Mouse (Mus musculus): ENCODE data around the gene Rnasek. TPM values are rescaled to one million over a fixed set of nuclear protein-coding genes. Genes with fewer than 3 reads are reported as not detected.
A peak's percentile ranks its signal among the peaks of the same experiment; 100 is the strongest.

Rnasek gene
- total RNA-seq, 2 experiments from 2014 or later, result 291 TPM

DNA sequence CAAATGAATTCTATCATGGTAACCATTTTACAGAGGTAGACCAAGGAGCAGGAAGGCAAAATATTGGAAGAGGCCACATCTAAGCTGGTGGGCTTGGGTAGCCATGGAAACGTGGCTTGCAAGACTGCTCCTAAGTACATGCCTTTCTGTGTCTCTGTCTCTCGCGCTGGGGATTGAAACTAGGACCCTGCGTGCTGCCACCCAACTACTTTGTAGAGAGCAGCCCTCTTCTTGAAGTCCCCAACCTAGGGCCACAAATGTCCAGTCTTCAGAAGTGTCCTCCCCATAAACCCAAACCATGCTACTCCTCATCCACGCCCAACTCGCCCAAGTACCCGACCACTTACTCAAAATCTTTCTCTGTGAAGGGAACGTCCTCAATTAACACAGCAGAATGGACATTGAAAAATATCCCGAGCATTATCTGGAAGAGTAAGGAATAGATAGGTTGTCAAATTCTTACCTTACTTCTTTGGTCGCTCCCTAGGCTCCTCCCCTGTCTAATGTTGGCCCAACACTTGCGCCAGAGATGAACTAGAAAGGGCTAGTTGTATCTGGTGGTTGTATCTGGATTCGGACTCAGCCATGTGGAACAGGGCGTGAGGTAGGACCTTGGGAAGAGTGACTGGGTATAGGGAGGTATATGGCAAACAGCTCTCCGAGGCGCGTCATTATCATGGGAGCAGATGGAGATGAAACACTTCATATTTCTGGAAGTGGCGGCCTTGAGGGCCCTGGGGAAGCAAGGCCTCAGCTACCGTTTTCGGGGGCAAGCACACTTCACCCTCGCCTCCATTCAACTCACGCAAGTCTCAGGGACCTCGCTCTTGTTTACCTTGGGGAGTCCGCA, 826 bp downstream of the Rnasek start:
- DNase-seq (ENCODE audit: low spot score in 2 of 2), result no peak
- intact Hi-C loops (cut with DNase I), result no loop called here

DNA sequence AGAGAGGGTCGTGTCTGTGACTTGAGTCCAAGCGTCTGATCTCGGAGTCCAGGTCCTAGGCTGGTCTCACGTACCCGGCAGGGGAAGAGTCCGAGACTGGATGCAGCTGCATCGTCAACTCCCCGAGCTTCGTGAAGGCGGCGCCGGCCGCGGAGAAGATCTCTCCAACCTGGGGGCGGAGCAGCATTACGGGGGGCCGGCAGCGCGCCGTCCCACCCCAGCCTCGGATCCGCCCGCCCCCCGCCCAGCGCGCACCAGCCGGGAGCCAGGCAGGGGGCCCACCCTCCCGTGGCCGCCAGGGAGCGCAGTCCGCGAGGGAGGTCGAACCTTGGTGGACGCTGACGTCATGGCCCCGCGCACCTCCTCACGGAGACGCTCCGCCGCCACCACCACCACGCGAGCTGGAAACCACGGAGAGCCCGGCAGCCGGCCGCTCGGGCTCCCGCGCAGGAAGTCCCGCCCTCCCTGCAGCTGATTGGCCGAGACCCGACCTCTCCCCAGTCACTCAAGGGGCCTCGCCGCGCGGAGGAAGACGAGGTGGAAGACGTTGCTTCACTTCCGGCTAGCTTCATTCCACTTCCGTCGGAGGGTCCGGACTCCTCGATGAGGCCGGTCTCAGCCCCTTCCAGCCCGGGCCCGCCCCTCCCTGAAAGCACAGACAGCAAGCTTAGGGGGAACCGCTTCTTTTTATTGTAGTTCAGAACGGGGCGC, 2.0 kb downstream of the Rnasek start, which contains the start of gene 0610010K14Rik:
TSS of gene 0610010K14Rik (minus strand) at position 458 of the 711 bp plus-strand sequence.
- intact Hi-C loops (cut with DNase I), result no loop called here
- DNase-seq (ENCODE audit: low spot score in 2 of 2), result peak; percentile 98

DNA sequence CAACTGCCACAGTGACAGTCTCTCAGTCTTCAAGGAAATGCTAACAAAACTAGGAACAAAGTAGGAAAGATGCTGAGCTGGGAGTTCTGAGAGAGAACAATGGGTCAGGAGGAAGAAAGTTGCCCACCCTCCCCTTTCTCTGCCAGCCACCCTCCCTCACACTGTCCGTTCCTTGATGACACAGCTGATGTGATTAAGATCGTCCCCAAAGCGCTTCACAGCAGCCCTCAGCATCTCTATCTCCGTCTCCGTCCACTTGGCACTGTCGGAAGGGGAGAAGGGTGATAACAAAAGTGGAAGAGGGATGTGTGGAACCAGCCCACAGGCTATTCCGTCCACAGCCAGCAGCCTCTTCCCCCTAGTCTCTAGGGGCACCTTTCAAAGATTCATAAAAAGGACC, 2.9 kb downstream of the Rnasek start:
- intact Hi-C loops (cut with DNase I), result no loop called here
- no peak for DNase-seq (ENCODE audit: low spot score in 2 of 2)

DNA sequence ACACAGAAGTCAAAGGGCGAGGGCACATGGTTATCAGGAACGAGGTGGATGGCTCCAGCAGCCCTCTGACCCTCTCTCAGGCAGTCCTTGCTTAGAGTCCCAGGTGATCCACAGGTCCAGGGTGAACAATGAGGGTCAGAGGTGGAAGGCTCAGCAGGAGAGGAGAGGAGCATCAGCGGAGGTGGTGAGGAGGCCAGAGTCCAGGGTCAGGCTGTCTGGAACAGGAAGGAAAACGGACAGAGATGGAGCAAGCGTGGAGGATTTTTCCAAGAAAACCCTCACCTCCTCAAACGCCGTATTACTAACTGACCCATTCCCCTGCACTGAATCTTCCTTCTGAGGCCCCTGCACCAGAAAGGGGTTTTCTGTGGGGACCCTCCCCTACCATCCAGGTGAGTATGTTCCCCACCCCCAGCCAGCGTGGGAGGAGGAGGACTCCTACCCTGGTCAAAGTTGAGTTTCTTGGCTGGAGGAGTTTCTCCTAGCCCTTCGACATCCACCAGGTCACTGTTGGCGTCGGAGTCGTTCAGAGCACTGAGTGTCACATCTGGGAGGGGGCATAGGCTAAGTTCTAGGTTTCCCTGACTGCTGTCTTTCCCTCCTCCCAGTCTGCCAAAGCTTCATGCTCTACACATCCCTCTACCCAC, 4.3 kb downstream of the Rnasek start:
- no peak for DNase-seq (ENCODE audit: low spot score in 2 of 2)
- intact Hi-C loops (cut with DNase I), result no loop called here

DNA sequence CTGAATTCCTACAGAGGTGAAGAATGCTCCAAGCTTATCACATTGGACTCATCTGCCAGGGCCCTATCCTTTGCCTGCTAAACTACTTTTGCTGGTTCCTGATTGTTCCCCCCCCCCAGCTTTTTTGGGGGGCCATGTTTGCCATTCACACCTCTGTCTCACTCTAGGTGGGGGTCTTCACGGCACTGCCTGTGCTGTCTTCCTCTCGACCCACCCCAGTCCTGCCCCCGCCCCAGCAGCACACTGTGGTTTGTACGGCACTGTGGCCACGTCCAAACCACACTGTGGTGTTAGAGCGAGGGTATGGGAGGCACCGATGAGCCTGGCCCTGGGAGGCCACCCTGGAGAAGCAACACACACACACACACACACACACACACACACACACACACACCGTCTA, 5.1 kb downstream of the Rnasek start:
- intact Hi-C loops (cut with DNase I), result no loop called here
- no peak for DNase-seq (ENCODE audit: low spot score in 2 of 2)

DNA sequence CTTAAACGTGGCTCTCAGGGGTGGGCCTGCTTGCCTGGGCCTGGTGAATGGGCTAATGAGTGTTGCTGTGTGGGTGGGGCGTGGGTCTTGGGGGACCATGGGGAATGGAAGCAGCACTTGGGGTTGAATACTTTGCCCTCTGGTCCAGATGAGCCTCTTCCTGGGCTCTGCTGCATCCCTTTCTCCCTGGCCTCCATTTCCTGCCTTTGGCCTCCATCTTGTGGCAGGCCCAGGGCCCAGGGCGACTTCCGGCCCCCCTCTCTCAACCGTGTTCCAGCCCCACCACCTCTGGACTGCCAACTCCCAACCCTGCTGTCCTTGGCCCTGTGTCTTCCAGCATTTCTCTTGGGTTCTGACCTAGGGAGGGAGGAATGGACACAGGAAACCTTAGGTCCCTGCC, 5.6 kb downstream of the Rnasek start:
- no peak for DNase-seq (ENCODE audit: low spot score in 2 of 2)

DNA sequence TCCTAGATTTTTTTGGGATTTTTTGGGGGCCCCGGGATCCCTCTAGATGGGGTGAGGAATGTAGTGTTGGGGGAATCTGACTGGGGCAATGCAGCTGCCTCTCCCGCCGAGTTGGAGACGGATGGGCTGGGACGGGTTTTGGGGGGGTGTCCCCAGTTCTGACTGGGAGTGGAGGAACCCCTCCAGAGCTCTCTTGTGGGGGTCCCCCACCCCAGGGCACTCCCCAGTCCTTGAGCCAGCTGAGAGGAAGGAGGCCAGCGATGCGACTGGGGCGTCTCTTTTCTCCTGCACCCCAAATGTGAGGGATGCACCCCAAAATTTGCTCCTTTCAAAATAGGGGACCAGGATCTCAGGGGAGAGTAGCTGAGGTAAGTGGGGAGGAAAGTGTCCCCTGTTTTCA, 6.6 kb downstream of the Rnasek start:
- intact Hi-C loops (cut with DNase I), result no loop called here
- DNase-seq (ENCODE audit: low spot score in 2 of 2), result no peak

More for the DNA sequence above, 5.6 kb downstream of the Rnasek start:
- intact Hi-C loops (cut with DNase I), result no loop called here

DNA sequence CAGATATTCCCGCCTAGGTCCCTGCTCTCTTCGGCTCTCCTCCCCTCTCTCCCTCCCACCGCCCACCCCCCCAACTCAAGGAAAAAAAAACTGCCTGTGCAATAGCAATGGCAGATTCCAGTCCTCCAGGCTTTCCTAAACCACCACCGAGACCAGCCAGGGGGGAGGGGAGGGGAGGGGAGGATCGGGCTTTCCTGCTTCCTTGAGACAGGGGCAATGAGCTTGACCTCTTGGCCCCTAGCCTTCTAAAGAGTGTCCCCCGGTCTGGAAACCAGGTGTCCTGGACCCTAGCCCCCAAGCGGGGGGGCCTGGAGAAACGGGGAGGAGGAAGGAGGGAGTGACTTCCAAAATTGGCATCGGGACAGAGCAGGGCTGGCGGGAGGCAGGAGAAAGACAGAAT, 7.1 kb downstream of the Rnasek start:
- DNase-seq (ENCODE audit: low spot score in 2 of 2), result no peak
- intact Hi-C loops (cut with DNase I), result no loop called here

DNA sequence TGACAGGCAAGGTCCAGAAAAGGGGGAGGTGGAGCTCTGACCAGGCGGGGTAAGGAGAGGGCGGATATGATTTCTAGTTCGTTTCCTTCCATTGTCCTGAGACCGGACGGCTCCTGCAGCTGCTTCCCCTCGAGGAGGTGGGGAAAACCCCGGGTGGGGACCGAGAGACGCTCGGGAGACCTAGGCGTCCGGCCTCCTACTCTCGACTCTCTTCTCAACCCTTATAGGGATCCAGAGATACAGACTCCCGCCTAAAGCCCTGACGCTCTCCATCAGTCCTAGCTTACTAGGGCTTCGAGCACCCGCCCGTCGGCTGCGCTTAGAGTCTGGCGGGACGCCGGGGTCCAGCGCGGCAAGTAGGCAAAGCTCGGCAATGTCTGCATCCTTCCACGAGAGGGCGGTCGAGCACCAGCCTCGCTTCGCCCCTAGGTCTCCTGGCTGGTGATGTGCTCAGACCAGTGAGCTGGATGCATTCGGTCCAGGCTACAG, 9.4 kb downstream of the Rnasek start:
- peak; percentile 63 to 83 for DNase-seq (ENCODE audit: low spot score in 2 of 2)
- intact Hi-C loops (cut with DNase I), result no loop called here

DNA sequence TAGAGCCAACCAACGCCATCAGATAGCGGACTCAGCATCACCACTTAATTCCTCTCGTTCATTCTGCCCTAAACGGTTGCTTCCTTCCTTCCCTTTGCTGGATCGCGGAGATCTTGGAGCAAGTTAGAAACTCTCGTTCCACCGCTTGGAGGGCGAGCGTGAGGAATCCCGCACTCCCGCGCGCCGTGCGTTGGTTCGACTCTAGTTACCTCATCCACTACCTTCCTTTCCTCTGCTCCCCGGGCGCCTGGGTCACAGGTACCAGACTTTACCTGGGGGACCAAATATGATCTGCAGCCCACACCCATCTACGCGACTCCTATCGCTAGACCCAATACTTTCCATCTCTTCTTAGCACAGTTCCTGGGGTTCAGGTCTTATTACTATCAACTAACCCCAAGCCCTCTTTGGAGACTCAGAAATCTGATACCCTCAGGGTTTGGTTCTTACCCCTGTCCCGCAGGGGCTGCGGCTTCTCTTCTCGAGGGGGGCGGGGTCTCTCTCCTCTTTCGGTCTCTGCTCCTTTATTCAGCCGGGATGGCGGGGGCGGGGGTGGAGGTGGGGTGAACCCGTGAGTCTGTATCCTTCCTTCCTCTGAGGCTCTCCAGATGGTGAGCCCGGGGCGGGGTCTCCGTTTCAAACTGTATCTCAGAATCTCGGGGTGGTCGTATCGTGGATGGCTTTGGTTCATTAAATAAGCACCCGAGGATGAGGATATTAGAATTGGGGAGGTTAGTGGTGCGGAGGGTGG, 10.2 kb downstream of the Rnasek start, which contains the start of gene Bcl6b:
TSS of gene Bcl6b (minus strand) at position 539 of the 751 bp plus-strand sequence.
- intact Hi-C loops (cut with DNase I), result no loop called here

DNA sequence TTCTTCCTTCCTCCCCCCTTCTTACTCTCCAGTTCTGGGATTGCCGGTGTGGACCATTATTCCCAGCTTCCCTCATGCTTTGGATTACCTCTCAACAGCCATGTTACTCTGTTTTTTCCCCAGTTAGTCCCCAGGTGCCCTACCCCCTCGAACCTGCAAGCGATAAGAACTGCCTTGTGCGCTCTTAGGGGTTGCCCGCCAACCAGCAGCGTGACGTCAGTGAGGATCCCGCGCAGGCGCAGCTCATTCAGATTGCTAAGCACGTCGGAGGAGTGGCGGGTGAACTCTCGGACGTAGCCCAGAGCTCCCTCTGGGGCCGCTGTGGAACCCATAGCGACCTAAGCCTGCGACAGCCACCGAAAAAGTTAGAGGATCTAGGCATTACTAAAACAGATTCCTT, 10.8 kb downstream of the Rnasek start:
- DNase-seq (ENCODE audit: low spot score in 2 of 2), result peak; percentile 82 to 84
- intact Hi-C loops (cut with DNase I), result no loop called here

More for the DNA sequence above, 10.2 kb downstream of the Rnasek start, which contains the start of gene Bcl6b:
- DNase-seq (ENCODE audit: low spot score in 2 of 2), result no peak

DNA sequence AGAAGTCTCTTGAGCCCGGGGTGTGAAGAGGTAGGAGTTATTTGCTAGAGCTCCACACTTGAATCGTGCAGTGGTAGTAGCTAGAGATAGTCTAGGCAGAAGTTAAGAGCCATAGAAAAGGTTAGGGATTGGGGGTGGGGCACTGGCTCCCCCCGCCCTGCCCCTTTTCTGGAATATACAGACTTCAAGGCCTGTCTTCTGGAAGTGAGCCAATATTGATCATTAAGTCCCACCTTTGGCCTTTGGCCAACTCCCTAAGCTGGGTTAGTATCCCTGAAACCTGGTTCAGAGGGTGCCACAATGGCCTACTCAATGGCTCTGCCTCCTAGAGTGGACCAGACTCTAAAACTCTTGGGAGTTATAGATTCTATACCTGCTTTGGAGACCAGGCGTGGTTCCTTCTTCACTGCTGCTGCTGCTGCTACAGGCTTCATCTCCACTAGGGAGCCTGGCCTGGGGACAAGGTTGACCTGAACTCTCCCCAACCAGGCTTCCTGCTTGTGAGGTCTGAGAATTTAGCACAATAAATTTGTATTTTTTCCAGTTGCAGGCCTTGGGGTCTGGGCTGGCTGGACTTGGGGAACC, 11.9 kb downstream of the Rnasek start:
- no peak for DNase-seq (ENCODE audit: low spot score in 2 of 2)
- intact Hi-C loops (cut with DNase I), result no loop called here

DNA sequence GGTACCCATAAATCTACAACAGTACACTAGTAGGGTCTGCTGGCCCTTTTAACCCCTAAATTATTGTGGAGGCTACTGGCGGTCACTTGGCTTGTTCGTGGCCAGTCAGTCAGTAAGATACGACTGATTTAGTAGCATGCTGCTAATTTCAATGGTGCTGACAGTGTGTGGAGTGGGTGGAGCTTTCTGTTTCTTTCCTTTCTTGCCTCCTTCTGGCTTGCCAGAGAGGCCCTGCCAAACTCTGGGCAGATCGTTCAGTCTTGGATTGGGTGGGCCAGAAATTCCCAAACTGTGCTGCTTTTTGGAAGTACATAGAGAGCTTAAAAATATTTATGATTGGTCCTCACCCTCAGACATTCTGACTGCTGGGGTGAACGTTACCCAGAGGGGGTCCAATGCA, 12.5 kb downstream of the Rnasek start:
- peak; percentile 59 to 71 for DNase-seq (ENCODE audit: low spot score in 2 of 2)
- intact Hi-C loops (cut with DNase I), result no loop called here

DNA sequence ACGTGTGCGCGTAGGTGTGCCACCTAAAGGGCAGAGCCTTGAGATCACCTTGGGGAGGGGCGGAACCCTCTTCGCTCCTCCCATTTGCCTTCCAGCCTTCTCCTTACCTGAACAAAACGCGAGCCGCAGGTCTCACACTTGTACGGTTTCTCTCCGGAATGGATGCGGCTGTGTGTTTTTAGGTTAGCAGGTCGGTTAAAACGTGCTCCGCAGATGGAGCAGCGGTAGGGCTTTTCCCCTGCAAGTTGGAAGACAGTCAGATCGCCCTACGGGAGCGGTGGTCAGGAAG, 13.1 kb downstream of the Rnasek start:
- DNase-seq (ENCODE audit: low spot score in 2 of 2), result no peak
- intact Hi-C loops (cut with DNase I), result no loop called here

DNA sequence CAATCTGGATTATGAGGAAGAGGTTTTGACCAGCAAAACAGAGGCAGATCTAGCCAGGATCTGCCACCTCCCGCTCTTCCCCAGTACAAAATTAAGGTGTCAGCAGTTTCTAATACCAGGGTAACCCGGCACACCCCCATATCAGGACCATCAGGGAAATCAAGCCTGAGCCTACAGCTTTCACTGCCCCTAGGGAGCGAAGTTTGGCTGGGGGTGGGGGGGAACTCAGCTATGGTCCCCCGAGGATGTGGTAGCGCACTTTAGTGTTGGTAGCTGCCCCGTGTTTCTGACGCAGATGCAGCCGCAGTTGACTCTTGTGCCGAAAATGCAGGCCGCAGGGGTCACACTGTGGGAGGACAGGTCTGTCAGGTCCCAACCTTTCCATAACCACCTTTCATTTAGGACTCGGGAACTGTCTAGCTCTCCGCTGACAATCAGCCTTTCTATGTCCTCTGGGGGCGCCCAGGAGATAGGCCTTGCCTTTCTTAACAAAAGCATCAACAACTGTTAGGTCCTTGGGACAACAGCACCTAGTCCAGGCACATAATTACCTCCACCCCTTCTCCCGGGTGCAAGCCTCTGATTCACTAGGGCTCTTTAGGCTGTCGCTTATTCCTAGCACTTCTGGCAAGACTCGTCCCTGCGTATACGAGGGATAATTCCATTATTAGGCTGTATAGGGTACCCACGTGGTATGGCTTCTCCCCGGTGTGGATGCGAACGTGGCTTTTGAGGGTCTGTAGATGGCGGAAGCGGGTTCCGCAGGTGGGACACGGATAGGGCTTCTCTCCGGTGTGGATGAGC, 13.6 kb downstream of the Rnasek start:
- DNase-seq (ENCODE audit: low spot score in 2 of 2), result no peak

DNA sequence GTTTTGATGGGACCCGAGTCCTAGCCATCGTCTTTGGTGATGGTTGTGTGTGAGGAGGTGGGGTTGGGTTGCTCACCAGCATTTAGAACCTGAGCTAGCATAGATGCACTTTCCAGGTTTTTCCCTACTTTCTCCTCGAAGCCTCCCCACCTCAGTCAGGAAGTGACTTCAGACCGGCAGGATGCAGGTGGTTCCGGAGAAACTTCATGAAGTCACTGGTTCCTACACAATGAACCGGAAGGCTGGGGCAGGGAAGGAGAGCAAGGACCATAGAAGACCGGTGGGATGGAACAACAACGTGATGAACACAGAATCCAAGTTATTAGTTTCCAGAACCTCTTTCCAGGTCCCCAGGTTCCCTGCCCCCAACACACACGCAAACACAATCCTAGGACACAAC, 15.9 kb downstream of the Rnasek start:
- no peak for DNase-seq (ENCODE audit: low spot score in 2 of 2)
- intact Hi-C loops (cut with DNase I), result no loop called here

More for the DNA sequence above, 13.6 kb downstream of the Rnasek start:
- intact Hi-C loops (cut with DNase I), result no loop called here

DNA sequence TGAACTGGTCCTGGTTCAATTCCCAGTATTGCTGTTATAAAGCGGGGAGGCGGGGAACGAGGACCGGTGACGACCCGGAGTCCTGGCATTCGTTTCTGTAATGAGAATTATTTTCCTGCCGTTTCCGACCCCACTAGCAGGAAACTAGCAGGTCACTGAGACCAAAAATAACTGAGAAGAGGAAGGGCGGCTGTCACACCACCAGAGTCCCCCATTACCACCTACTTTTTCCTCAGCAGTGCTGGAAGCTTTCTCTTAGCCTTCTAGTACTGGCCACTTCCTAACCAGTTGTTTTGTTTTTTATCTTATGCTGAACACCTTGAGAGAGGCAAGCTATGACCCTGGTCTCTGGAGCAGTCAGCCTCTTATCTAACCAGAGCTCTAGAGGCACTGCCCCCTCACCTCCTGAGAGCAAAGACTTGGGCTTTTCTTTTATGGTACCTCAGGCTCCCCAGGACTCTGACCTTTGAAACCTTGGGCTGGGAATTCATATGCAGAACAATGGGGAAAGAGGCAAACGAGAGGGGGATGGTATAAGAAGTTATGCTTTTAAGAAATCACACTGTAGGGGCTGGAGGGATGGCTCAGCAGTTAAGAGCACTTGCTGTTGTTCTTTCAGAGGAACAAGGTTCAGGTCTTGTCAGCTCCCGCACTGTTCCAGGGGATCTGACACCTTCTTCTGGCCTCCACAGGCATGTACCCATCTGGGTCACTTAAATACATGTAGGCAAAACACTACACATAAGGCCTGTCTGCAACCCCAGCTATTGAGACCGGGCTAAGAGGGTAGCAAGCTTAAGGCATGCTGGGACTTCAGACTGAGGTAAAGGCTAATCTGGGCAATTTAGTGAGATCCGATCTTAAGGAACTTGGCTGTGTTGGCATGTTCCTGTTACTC, 17.8 kb downstream of the Rnasek start:
- intact Hi-C loops (cut with DNase I), result no loop called here
- no peak for DNase-seq (ENCODE audit: low spot score in 2 of 2)
